Mouse (Mus musculus): ENCODE results near the gene Rpl14.

GRCm38 (mm10) chr9:120539662-120540251, 31.5 kb upstream of the Rpl14 start, which contains the start of gene Entpd3:
- TF ChIP-seq GATA1 (IDR thresholded peaks at IDR 0.05; ENCODE audit: borderline replicate concordance, low read length) (no peak), FLI1 (IDR thresholded peaks at IDR 0.05; ENCODE audit: low read length) (no peak)
